Mouse (Mus musculus) embryo, embryonic 11.5 days (tissue): ENCODE data around the gene Rarres1.

Experiments used
- DNase-seq: peaks from one replicate; pipeline ENCODE4 v3.0.0-alpha.2; 2012; ENCODE audit warnings: low read depth, low spot score

Rarres1 gene

DNA sequence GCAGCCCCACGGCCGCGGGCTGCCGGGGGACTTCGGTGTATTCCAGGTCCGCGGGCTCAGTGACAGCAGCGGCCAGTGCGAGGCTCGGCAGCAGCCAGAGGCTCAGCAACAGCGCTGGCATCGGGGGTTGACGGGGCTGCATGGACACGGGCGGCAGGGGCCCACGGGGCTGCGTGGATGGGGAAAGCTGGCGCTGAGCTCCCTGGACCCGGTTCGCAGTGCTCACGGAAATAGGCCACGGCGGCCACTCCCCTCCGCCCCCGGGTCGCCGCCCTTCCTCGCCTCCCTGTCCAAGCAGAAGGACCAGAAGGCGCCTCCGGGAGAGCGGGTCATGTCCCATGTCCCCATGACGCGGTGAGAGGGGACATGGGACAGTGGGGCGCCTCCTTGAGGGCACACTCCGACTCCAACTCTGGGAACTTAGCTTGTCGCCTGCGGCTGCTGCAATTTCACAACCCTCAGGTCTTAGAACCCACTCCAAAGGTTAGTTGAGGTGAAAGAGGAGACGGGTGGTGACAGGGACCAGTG, at the start of gene Rarres1:
TSS of gene Rarres1 (minus strand) at position 250 of the 528 bp plus-strand sequence.
- no peak for DNase-seq

- no peak for DNase-seq
Measured at GRCm38 (mm10) chr3:67564731-67565357, 49.5 kb upstream of the Rarres1 start.

- no peak for DNase-seq
Measured at GRCm38 (mm10) chr3:67557718-67558354, 42.5 kb upstream of the Rarres1 start.

GRCm38 (mm10) chr3:67557200-67557651, 41.9 kb upstream of the Rarres1 start:
- DNase-seq, result no peak

DNA sequence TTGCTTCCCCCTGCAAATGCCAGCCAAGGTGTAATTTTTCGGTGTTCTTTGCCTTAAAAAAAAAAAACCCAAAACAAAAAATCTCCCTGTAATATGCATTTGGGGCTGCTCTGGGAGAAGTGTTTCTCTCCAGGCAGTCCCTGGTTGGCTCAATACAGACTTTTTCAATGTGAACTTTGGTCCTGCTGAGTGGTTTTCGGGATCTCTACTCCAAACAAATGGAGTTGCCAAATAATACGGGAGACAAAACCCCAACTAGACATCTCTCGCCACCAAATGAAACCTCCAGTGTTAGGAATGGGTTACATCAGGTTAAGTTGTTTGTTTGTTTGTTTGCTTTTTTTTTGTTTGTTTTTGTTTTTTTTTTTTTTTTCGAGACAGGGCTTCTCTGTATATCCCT, 39.9 kb upstream of the Rarres1 start:
- no peak for DNase-seq

DNA sequence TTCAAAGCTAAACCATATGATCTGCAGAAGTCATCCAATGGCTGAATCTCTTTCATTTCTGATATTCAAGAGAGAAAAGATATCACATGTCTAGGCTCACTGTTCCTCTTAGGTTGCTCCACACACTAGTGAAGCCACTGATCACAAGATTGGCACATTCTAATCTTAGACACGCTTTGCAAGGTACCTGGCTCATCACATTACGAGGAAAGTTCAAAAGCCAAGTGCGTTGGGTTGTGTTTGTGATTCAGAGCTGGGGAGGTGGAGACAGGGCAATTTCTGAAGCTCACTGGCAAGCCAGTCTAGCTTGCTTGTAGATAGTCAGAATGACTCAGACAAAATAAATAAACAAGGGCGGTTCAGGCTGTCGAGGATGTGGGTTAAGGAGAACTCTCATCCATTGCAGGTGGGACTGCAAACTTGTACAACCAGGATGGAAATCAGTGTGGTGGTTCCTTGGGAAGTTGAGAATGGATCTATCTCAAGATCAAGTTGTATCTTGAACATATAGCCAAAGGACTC, 38.7 kb upstream of the Rarres1 start:
- DNase-seq, result no peak

DNA sequence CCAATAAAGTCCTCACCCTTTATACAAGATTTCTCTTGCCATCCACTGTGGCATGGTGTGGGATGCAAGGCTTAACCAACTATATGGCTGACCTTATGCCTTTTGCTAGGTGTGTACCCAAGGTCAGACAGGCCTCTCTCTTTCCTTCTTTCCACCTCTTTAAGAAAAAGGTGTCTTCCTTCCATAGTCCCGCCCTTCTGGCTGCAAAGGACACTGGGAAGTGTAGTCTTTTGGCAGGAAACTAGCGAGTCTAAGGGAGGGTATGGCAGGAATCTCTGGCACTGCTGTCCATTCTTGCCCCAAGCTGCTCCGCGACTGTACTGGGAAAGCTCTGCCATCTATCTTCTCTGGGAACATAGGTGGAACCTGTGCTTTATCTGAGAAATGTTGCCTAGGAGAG, 38.0 kb upstream of the Rarres1 start:
- no peak for DNase-seq

DNA sequence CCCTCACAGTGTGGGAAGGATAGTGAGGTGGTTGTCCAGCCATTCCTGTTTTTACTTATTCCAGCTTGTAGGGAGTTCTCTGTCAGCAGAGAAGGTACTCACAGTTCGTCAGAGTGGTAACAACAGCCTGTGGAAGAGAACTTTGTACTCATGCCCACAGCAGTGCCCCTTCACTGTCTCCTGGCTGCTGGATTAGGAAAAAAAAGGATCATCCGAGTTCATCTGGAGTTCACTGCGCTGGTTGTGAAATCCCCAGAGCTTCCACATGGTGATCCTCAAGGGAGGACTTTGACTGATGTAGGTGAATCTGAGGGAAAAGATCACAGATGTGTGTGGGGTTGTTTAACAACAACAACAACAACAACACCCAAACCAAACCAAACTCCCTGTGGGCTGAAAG, 35.9 kb upstream of the Rarres1 start:
- no peak for DNase-seq

DNA sequence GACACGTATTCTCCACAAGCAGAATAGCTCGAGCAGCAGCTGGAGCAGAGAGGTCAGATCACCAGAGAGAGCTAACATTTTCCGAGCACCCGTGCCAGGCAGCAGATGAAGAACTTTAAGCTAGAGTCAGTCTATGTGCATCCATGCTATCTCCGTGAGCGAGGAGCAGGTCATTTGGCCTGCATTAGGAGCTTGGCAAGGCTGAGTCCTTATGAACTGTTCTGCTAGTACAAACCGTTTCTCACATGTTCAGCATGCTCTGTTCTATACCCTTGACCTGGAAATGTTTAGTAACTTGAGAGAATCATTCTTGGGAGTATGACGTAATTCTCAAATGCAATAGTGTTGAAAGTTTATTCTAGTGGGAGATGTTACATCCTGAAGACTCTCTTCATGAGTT, 28.3 kb upstream of the Rarres1 start:
- DNase-seq, result no peak

- DNase-seq, result no peak
Measured at GRCm38 (mm10) chr3:67524768-67525167, 9.4 kb upstream of the Rarres1 start.

GRCm38 (mm10) chr3:67522709-67523108, 7.4 kb upstream of the Rarres1 start:
- no peak for DNase-seq

DNA sequence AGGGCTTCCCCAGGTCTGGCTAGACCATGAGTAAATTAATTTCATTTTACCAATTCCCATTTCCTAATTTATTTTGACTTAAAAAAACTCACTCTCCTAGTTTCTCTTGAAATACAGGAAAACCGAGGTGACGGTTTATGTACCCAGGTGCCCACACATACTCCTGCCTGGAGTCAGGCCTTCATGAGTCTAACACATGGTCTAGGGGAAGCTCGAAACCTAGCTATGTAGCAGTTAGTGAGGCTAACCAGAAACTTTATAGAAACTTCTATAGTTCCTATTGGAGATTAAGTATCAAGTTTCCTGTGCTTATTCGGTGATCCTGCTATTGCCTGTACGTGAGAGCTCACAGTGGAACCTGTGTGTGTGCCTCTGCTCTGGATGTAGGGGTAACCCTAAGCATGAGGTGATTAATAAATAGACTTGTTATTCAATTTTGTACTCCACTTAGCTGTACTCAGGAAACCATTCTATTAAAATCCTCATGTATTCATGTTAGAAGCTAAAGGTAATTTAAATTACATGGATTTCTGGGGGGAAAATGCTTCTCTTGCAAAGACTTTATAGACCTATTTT, 5.3 kb upstream of the Rarres1 start:
- DNase-seq, result no peak

GRCm38 (mm10) chr3:67514801-67515273, 486 bp downstream of the Rarres1 start:
- DNase-seq, result no peak

DNA sequence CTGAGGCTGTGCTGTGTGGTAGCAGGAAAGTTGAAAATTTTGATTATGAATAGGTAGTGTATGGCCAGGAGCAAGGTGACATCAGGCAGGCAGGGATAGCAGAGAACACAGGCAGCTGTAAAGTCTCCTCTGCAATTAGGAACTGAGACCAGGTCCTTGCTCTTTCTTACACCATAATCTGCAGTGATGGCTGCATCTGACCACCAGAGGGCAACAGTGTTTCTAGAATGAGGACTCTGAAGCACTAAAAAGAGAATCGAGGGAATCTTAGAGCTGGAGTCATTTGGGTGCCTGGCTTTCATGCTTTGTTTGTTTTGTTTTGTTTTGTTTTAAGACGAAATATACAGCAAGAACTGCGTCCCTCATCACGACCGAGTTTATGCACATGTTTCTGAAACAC, 2.5 kb downstream of the Rarres1 start:
- DNase-seq, result peak; percentile 67

DNA sequence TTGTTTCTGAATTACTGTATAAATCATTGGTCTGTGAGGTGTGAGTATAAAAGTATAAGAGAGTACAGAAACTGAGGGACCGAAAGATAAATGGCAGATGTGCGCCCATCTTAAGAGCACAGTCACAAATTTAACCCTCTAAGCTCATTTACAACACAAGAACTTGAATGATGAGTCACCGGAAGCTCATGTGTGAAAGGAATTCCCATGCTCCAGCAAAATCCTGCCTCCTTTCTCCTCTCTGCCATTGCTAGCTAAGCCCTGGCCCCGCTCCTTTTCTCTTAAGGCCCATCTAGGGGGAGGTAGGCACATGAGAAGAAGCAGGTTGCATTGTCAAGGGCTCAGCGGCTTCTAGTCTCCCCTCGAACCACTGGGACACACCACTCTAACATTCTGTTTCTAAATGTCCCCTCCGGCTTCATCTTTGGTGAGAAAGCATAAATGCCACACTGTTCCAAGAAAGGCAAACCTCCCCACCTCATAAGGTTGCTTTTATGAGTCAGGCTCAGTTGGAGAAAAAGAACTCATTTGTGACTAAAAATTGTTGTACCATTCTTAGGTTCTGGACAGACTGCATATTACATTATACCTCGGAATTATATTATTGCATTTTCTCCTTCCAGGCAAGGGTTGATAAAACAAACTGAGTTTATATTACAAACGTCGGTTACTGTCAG, 7.0 kb downstream of the Rarres1 start:
- DNase-seq, result no peak

DNA sequence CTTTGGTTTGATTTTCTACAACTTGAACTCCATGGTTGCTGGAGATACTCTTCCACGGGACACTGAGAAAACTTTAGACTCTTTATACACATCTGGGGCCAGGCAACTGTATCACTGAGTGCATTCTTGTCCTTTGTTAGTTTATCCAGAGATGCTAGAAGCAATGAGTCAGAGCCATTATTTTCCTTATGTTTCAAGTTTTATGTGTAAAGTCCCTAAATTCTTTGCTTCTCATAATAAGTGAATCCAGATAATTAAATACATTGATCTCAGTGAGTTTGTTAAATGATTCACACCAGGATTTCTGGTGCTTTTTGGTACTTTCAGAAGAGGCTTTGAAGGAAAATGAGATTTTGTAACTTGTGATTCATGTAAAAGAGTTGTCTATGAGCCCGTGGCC, 10.0 kb downstream of the Rarres1 start:
- DNase-seq, result no peak

DNA sequence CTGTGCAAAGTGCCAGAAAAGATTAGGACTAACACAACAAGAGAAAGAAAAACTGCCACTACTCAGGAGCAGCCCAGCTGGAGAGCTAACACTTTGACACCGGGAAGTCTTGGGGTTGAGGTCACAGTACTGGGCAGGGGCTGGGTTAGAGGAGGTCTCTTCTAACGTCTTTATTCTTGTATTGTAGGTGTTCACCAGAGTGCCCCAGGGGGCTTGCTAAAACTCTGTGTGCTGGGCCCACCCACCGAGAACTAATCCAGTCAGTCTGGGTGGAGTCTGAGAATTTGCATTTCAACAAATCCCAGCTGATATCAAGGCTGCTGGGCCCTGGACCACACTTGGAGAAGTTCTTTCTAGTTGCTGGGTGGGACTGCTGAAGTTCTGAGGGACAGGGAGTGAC, 11.4 kb downstream of the Rarres1 start:
- DNase-seq, result no peak

DNA sequence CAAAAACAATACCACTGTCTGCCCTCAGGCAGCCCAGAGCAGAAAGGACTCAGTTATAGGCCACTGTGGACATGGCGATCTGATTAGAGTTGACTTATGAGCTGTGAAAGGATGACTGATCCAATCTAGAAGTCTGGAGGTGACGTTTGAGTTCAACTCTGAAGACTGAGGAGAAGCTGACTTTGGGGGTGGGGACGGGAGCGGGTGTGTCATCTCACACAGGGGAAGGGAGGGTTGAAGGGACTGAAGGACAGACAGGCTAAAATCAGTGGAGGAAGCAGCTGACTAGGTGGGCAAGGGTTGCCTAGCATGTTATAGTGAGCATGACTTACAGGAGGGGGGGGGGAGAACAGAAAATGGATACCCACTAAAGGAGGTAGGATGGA, 15.9 kb downstream of the Rarres1 start:
- no peak for DNase-seq

DNA sequence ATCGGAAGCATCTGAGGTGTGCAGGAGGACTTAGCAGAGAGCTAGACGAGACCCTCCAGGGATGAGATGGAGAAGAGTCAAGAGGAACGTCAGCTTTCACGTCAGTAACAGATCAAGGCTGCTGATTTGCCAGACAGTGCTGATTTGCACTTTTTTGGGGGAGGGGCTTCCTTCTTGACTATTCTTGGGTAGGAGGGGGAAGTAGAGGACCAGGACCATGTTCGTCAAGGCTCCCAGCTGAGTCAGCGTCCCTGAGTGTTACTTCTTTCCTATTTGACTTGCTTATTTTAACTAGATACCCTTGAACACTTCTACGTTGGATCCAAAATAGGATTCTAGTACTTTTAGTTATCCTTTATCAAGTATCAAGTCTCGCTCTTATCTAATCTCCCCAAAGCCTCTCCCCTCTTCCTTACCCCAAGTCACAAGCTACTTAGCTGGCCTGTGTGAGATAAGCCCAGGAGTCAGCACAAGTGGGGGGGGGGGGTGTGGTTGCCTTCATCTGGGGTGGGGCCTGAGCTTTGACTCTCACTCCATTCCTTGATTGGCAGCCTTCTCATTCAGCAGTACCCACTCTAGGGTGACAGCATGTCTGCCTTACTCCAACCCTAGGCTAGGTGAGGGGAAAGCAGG, 16.4 kb downstream of the Rarres1 start:
- no peak for DNase-seq

DNA sequence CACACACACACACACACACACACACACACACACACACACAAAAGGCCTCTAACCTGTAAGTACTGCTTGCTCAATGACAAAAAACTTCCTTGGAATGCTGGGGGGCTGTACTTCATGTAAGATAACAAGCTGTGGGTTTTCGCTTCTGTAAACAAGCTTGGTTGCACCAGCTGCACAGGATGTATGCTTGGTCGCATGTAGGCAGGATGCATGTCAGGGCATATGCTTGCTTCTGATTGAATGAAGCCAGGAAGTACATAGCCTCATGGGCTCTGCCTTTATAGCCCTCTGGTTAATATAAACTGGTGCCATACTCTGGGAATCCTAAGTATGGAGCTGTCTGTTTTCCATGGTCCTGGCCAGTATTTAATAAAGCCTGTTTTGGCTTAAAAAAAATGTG, 17.3 kb downstream of the Rarres1 start:
- no peak for DNase-seq

DNA sequence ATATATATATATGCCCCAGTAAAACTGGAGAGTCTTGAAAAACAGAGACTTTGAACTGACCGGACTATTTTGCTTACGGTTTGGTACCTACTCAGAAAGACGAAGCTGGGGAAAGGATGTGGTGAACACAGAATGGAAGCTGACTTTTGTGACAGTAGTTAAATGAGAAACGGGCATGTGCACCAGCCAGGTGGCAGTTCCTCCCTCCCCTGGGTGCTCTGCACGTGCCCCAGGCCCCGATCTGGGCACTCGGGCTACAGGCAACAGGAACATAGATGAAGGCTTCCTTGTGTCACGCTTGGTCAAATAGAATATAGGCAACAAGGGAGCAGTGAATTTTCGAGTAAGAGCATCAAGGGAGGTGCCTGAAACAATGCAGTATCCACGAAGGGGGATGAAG, 19.0 kb downstream of the Rarres1 start:
- DNase-seq, result no peak

GRCm38 (mm10) chr3:67493132-67493531, 22.2 kb downstream of the Rarres1 start:
- DNase-seq, result no peak
